Mouse (Mus musculus) MEL (cell line): ENCODE measurements at regions not wholly inside any gene's neighbourhood (a gene's known extent, or its start where the extent isn't known, plus 50 kb on each side); places are given as distances from the start of the nearest gene placed in this dataset.
A peak's percentile ranks its signal among the peaks of the same experiment; 100 is the strongest.

Experiments
- DNase-seq: peaks from one replicate; pipeline ENCODE4 v3.0.0; 2011; ENCODE audit warnings: low read depth, low spot score
- H3K27ac ChIP-seq: 2 replicates; pipeline ENCODE4 v1.5.1; 2012; ENCODE audit warnings: low read depth, mild to moderate bottlenecking, control low read depth, low read length, moderate library complexity; ENCODE audit not compliant: control insufficient read depth
- H3K27me3 ChIP-seq, 2 experiments: fragments of 150-350 bp in 1 of 2; sonication (generic) in 1 of 2; 2 replicates each; pipeline ENCODE4 v1.6.1; 2012; ENCODE audit warnings: low read length in 2 of 2, mild to moderate bottlenecking in 2 of 2, improper control_type of control experiment in 1 of 2, moderate library complexity in 1 of 2; ENCODE audit not compliant: insufficient read depth in 2 of 2, control insufficient read depth in 1 of 2
- H3K36me3 ChIP-seq, 2 experiments: 2 replicates each; pipeline ENCODE4 v1.6.1; 2012 to 2014; ENCODE audit warnings: low read length in 2 of 2, improper control_type of control experiment in 1 of 2, inconsistent platforms in 1 of 2, mild to moderate bottlenecking in 1 of 2; ENCODE audit not compliant: insufficient read depth in 2 of 2, control insufficient read depth in 1 of 2
- H3K4me1 ChIP-seq, 2 experiments: fragments of 150-350 bp in 1 of 2; sonication (generic) in 1 of 2; 2 replicates each; pipeline ENCODE4 v1.6.1; 2012; ENCODE audit warnings: low read length in 2 of 2, improper control_type of control experiment in 1 of 2, mild to moderate bottlenecking in 1 of 2; ENCODE audit not compliant: insufficient read depth in 2 of 2, control insufficient read depth in 1 of 2
- H3K4me3 ChIP-seq, 2 experiments: fragments of 150-350 bp in 1 of 2; sonication (generic) in 1 of 2; 2 replicates each; pipeline ENCODE4 v1.5.1; 2012; ENCODE audit warnings: low read depth in 2 of 2, low read length in 2 of 2, mild to moderate bottlenecking in 2 of 2, moderate library complexity in 2 of 2, control low read depth in 1 of 2, improper control_type of control experiment in 1 of 2; ENCODE audit not compliant: control insufficient read depth in 1 of 2, insufficient read depth in 1 of 2
- H3K79me2 ChIP-seq: 2 replicates; pipeline ENCODE4 v1.6.1; 2012; ENCODE audit warnings: mild to moderate bottlenecking, low read length, moderate library complexity; ENCODE audit not compliant: control insufficient read depth, poor library complexity, insufficient read depth
- H3K9ac ChIP-seq: 2 replicates; pipeline ENCODE4 v1.6.1; 2012; ENCODE audit warnings: low read depth, mild to moderate bottlenecking, control low read depth, low read length, moderate library complexity; ENCODE audit not compliant: control insufficient read depth, poor library complexity, severe bottlenecking
- H3K9me3 ChIP-seq: fragments of 150-350 bp; sonication (generic); replicated peaks from 2 replicates; pipeline ENCODE4 v1.6.1; 2012; ENCODE audit warnings: mild to moderate bottlenecking, low read length, improper control_type of control experiment, moderate library complexity; ENCODE audit not compliant: insufficient read depth
- CHD1 ChIP-seq: IDR thresholded peaks from 2 replicates; pipeline ENCODE4 v1.6.1; 2012; ENCODE audit warnings: low read depth, mild to moderate bottlenecking, inconsistent platforms, low read length, improper control_type of control experiment
- CHD2 ChIP-seq: IDR thresholded peaks from 2 replicates; pipeline ENCODE4 v1.6.1; 2011; ENCODE audit warnings: low read length, improper control_type of control experiment
- CTCF ChIP-seq, 3 experiments: IDR thresholded peaks in 2 of 3; conservative IDR thresholded peaks in 1 of 3; 2 replicates each; pipeline ENCODE4 v1.5.1; 2011 to 2012; ENCODE audit warnings: low read length in 3 of 3, low read depth in 2 of 3, mild to moderate bottlenecking in 2 of 3, improper control_type of control experiment in 1 of 3, inconsistent platforms in 1 of 3, mixed read lengths in 1 of 3, moderate library complexity in 1 of 3; ENCODE audit not compliant: control insufficient read depth in 1 of 3, insufficient read depth in 1 of 3, poor library complexity in 1 of 3, severe bottlenecking in 1 of 3
- E2F4 ChIP-seq: IDR thresholded peaks from 2 replicates; pipeline ENCODE4 v1.6.1; 2011; ENCODE audit warnings: low read depth, low read length, improper control_type of control experiment, borderline replicate concordance
- GABPA ChIP-seq: IDR thresholded peaks from 2 replicates; pipeline ENCODE4 v1.6.1; 2012; ENCODE audit warnings: low read depth, mild to moderate bottlenecking, inconsistent platforms, low read length, improper control_type of control experiment, moderate library complexity
- HCFC1 ChIP-seq: IDR thresholded peaks from 2 replicates; pipeline ENCODE4 v1.6.1; 2012; ENCODE audit warnings: low read depth, mild to moderate bottlenecking, inconsistent platforms, low read length, improper control_type of control experiment, moderate library complexity
- JUND ChIP-seq: IDR thresholded peaks from 2 replicates; pipeline ENCODE4 v1.6.1; 2011; ENCODE audit warnings: low read depth, mild to moderate bottlenecking, improper control_type of control experiment, low read length
- MAFK ChIP-seq: IDR thresholded peaks from 2 replicates; pipeline ENCODE4 v1.6.1; 2011; ENCODE audit warnings: low read depth, mild to moderate bottlenecking, low read length, improper control_type of control experiment, borderline replicate concordance
- MAX ChIP-seq: IDR thresholded peaks from 2 replicates; pipeline ENCODE4 v1.6.1; 2011; ENCODE audit warnings: low read length, improper control_type of control experiment
- MAZ ChIP-seq: IDR thresholded peaks from 2 replicates; pipeline ENCODE4 v1.6.1; 2012; ENCODE audit warnings: low read depth, mild to moderate bottlenecking, inconsistent platforms, low read length, improper control_type of control experiment
- MYB ChIP-seq: IDR thresholded peaks from 2 replicates; pipeline ENCODE4 v1.6.1; 2011; ENCODE audit warnings: mild to moderate bottlenecking, low read depth, low read length, improper control_type of control experiment
- MYC ChIP-seq: IDR thresholded peaks from 2 replicates; pipeline ENCODE4 v1.6.1; 2011; ENCODE audit warnings: low read depth, mild to moderate bottlenecking, low read length, improper control_type of control experiment, moderate library complexity
- NELFE ChIP-seq: IDR thresholded peaks from 2 replicates; pipeline ENCODE4 v1.6.1; 2011; ENCODE audit warnings: low read depth, low read length, improper control_type of control experiment
- NRF1 ChIP-seq: IDR thresholded peaks from 2 replicates; pipeline ENCODE4 v1.6.1; 2014; ENCODE audit warnings: low read depth, mild to moderate bottlenecking, inconsistent platforms, low read length, improper control_type of control experiment, moderate library complexity; ENCODE audit not compliant: poor library complexity, insufficient read depth, severe bottlenecking
- POLR2A ChIP-seq, 2 experiments: IDR thresholded peaks; 2 replicates each; pipeline ENCODE4 v1.6.1; 2011 to 2012; ENCODE audit warnings: low read length in 2 of 2, mild to moderate bottlenecking in 2 of 2, control low read depth in 1 of 2, improper control_type of control experiment in 1 of 2, low read depth in 1 of 2, moderate library complexity in 1 of 2; ENCODE audit not compliant: control insufficient read depth in 1 of 2, insufficient read depth in 1 of 2, poor library complexity in 1 of 2
- POLR2AphosphoS2 ChIP-seq: IDR thresholded peaks from 2 replicates; pipeline ENCODE4 v1.6.1; 2011; ENCODE audit warnings: low read length, improper control_type of control experiment
- RAD21 ChIP-seq: IDR thresholded peaks from 2 replicates; pipeline ENCODE4 v1.6.1; 2011; ENCODE audit warnings: mild to moderate bottlenecking, low read depth, low read length, improper control_type of control experiment
- RCOR1 ChIP-seq: IDR thresholded peaks from 2 replicates; pipeline ENCODE4 v1.6.1; 2012; ENCODE audit warnings: low read depth, mild to moderate bottlenecking, inconsistent platforms, low read length, improper control_type of control experiment
- SMC3 ChIP-seq: IDR thresholded peaks from 2 replicates; pipeline ENCODE4 v1.6.1; 2011; ENCODE audit warnings: low read depth, low read length, improper control_type of control experiment
- TAL1 ChIP-seq: IDR thresholded peaks from 2 replicates; pipeline ENCODE4 v1.6.1; 2012; ENCODE audit warnings: mild to moderate bottlenecking, inconsistent platforms, low read length, moderate library complexity, mixed read lengths
- TBP ChIP-seq: IDR thresholded peaks from 2 replicates; pipeline ENCODE4 v1.8.0; 2011; ENCODE audit warnings: low read depth, low read length, improper control_type of control experiment
- ZC3H11A ChIP-seq: IDR thresholded peaks from 2 replicates; pipeline ENCODE4 v1.6.1; 2012; ENCODE audit warnings: low read depth, mild to moderate bottlenecking, inconsistent platforms, low read length, improper control_type of control experiment
- ZKSCAN1 ChIP-seq: IDR thresholded peaks from 2 replicates; pipeline ENCODE4 v1.6.1; 2012; ENCODE audit warnings: low read depth, mild to moderate bottlenecking, inconsistent platforms, low read length, improper control_type of control experiment, moderate library complexity
- ZMIZ1 ChIP-seq: IDR thresholded peaks from 2 replicates; pipeline ENCODE4 v1.6.1; 2012; ENCODE audit warnings: low read depth, mild to moderate bottlenecking, inconsistent platforms, low read length, improper control_type of control experiment, moderate library complexity
- ZNF384 ChIP-seq: IDR thresholded peaks from 2 replicates; pipeline ENCODE4 v1.6.1; 2012; ENCODE audit warnings: low read depth, mild to moderate bottlenecking, inconsistent platforms, low read length, improper control_type of control experiment

- Histone ChIP-seq H3K9me3 (no peaks in the 10 kb centered on the region), H3K27ac (no peak overlapping the region), H3K9ac (no peak overlapping the region), H3K79me2 (no peaks in the 10 kb centered on the region), H3K27me3 (no peaks in the 10 kb centered on the region), H3K36me3 (no peaks in the 10 kb centered on the region), H3K4me1 (no peaks in the 10 kb centered on the region), H3K4me3 (no peak overlapping the region)
- DNase-seq: no peak
- TF ChIP-seq ZMIZ1: no peak
- TF ChIP-seq ZNF384: no peak
- no peak for TF ChIP-seq GABPA
- no peak for TF ChIP-seq RAD21
These were observed 108.4 kb upstream of the Tdrd3 start for GRCm38 (mm10) chr14:87308016-87308415.

- Histone ChIP-seq H3K4me1 (no peaks in the 10 kb centered on the region), H3K9me3 (no peaks in the 10 kb centered on the region), H3K27me3 (no peaks in the 10 kb centered on the region), H3K9ac (no peak overlapping the region), H3K4me3 (no peak overlapping the region), H3K36me3 (no peaks in the 10 kb centered on the region), H3K79me2 (no peaks in the 10 kb centered on the region), H3K27ac (no peak overlapping the region)
- DNase-seq: no peak
- no peak for TF ChIP-seq CTCF (IDR thresholded peaks at IDR 0.05 in 2 of 3, conservative IDR thresholded peaks at IDR 0.05 in 1 of 3; ENCODE audit: control insufficient read depth in 1 of 3, insufficient read depth in 1 of 3, low read depth in 2 of 3, low read length in 3 of 3, poor library complexity in 1 of 3, severe bottlenecking in 1 of 3)
- TF ChIP-seq POLR2A (IDR thresholded peaks at IDR 0.05; ENCODE audit: control insufficient read depth in 1 of 2, insufficient read depth in 1 of 2, low read depth in 1 of 2, low read length in 2 of 2, poor library complexity in 1 of 2): no peak
- no peak for TF ChIP-seq MYB
- no peak for TF ChIP-seq MAFK
These were observed 104.1 kb upstream of the Tdrd3 start for GRCm38 (mm10) chr14:87312318-87312717.

GRCm38 (mm10) chr14:87314999-87315732, 101.3 kb upstream of the Tdrd3 start:
- Histone ChIP-seq H3K79me2 (no peaks in the 10 kb centered on the region), H3K9ac (no peak overlapping the region), H3K36me3 (no peaks in the 10 kb centered on the region), H3K4me1 (no peaks in the 10 kb centered on the region), H3K4me3 (no peak overlapping the region), H3K27me3 (no peaks in the 10 kb centered on the region), H3K27ac (no peak overlapping the region), H3K9me3 (no peaks in the 10 kb centered on the region)
- DNase-seq: peak; percentile 77
- TF ChIP-seq RAD21 (peak; percentile 83), POLR2A (IDR thresholded peaks at IDR 0.05; ENCODE audit: control insufficient read depth in 1 of 2, insufficient read depth in 1 of 2, low read depth in 1 of 2, low read length in 2 of 2, poor library complexity in 1 of 2) (no peak), MAZ (no peak), SMC3 (peak; percentile 74), CTCF (IDR thresholded peaks at IDR 0.05 in 2 of 3, conservative IDR thresholded peaks at IDR 0.05 in 1 of 3; ENCODE audit: control insufficient read depth in 1 of 3, insufficient read depth in 1 of 3, low read depth in 2 of 3, low read length in 3 of 3, poor library complexity in 1 of 3, severe bottlenecking in 1 of 3) (peak in 2 of 3 experiments; percentile 61 to 68; a peak in 4 of 6 replicates), E2F4 (no peak), MYC (no peak), CHD2 (no peak), CHD1 (no peak), ZC3H11A (peak; percentile 60), MAX (no peak), TBP (no peak), NELFE (no peak), JUND (no peak), TAL1 (no peak), ZKSCAN1 (no peak), MYB (no peak), MAFK (no peak), HCFC1 (no peak), NRF1 (no peak), ZNF384 (no peak), POLR2AphosphoS2 (no peak), RCOR1 (no peak)
